Mouse (Mus musculus) cerebellum, adult 2 months (tissue): ENCODE data around the gene Colgalt2.

Experiments used
- CTCF ChIP-seq: fragments of 200-500 bp; IDR thresholded peaks from 2 replicates; pipeline ENCODE4 v1.5.1; 2011; ENCODE audit warnings: low read depth, mild to moderate bottlenecking, control low read depth, low read length, moderate library complexity, borderline replicate concordance; ENCODE audit not compliant: insufficient read depth
- POLR2A ChIP-seq: fragments of 200-500 bp; IDR thresholded peaks from 2 replicates; pipeline ENCODE4 v1.6.1; 2011; ENCODE audit warnings: low read length, control low read depth, borderline replicate concordance; ENCODE audit not compliant: insufficient read depth

DNA sequence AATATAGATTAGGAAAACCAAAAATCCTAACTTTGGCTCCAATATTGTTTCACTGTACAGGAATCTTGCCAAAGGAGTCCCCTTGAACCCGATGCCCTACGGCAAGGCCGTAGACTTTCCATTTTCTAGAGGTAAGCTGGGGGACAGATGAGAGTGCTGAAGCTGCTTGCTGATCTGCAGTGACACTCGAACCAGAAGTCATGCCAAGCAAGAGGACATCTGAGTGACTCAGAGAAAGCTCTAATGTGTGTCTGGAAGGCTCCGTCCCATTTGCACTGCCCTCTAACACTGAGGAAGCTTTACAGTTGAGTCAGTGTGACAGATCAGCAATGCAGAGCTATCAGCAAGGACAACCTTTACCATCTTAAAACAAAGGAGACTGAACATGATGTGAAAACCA, 21.3 kb upstream of the Colgalt2 start:
- TF ChIP-seq CTCF (no peak), POLR2A (no peak)
